Mouse (Mus musculus) megakaryocyte, embryonic 14.5 days (primary cell): Measurements from ENCODE around the gene Garem2.

Source experiments
- FLI1 ChIP-seq: IDR thresholded peaks from 2 replicates; pipeline ENCODE4 v1.6.1; 2012; ENCODE audit warnings: low read length, inconsistent platforms, mixed read lengths
- GATA1 ChIP-seq: IDR thresholded peaks from 3 replicates; pipeline ENCODE4 v1.6.1; 2012; ENCODE audit warnings: mixed read lengths, low read length, inconsistent platforms, borderline replicate concordance

- TF ChIP-seq FLI1 = no peak
- TF ChIP-seq GATA1 = no peak
Measured at GRCm38 (mm10) chr5:30072825-30073821, 31.8 kb upstream of the Garem2 start, which contains the start of gene Tyms.
